Mouse (Mus musculus): ENCODE data around the gene Xylt1. TPM values are rescaled to one million over a fixed set of nuclear protein-coding genes. Genes with fewer than 3 reads are reported as not detected.

The Xylt1 gene
- total and polyA plus RNA-seq, 3 experiments: 9.0 to 13.3 TPM; not detected in 1

- Histone ChIP-seq H3K27me3 (ENCODE audit: control insufficient read depth in 1 of 2, insufficient read depth in 2 of 2, low read length in 2 of 2) (no peaks in the 10 kb centered on the region), H3K79me2 (ENCODE audit: control insufficient read depth, insufficient read depth, low read length, poor library complexity) (no peaks in the 10 kb centered on the region), H3K9ac (ENCODE audit: control insufficient read depth, low read depth, low read length, poor library complexity, severe bottlenecking) (no peak overlapping the region), H3K36me3 (ENCODE audit: control insufficient read depth in 1 of 2, insufficient read depth in 2 of 2, low read length in 2 of 2) (peaks cover 0 to 6% of the 10 kb centered on the region in 2 experiments; a peak in 3 of 4 replicates), H3K9me3 (replicated peaks; ENCODE audit: insufficient read depth, low read length) (no peaks in the 10 kb centered on the region), H3K4me3 (ENCODE audit: control insufficient read depth in 1 of 2, insufficient read depth in 1 of 2, low read depth in 2 of 2, low read length in 2 of 2) (no peak overlapping the region), H3K27ac (ENCODE audit: control insufficient read depth, low read depth, low read length) (no peak overlapping the region), H3K4me1 (ENCODE audit: control insufficient read depth in 1 of 2, insufficient read depth in 2 of 2, low read length in 2 of 2) (no peaks in the 10 kb centered on the region; a peak in 1 of 4 replicates)
- no peak for DNase-seq (ENCODE audit: low read depth, low spot score)
- no peak for TF ChIP-seq TCF12 (IDR thresholded peaks at IDR 0.05; ENCODE audit: low read depth, low read length)
- TF ChIP-seq BHLHE40 (IDR thresholded peaks at IDR 0.05; ENCODE audit: borderline replicate concordance, low read depth, low read length): no peak
- no peak for TF ChIP-seq E2F4 (IDR thresholded peaks at IDR 0.05; ENCODE audit: borderline replicate concordance, low read depth, low read length)
- TF ChIP-seq ZMIZ1 (IDR thresholded peaks at IDR 0.05; ENCODE audit: low read depth, low read length): no peak
- no peak for TF ChIP-seq TAL1 (IDR thresholded peaks at IDR 0.05; ENCODE audit: low read length)
Observed at GRCm38 (mm10) chr7:117495751-117496150, 115.0 kb downstream of the Xylt1 start.

- H3K4me1 ChIP-seq (ENCODE audit: control insufficient read depth in 1 of 2, insufficient read depth in 2 of 2, low read length in 2 of 2): no peaks in the 10 kb centered on the region; a peak in 1 of 4 replicates
- no peak overlapping the region for H3K4me3 ChIP-seq (ENCODE audit: control insufficient read depth in 1 of 2, insufficient read depth in 1 of 2, low read depth in 2 of 2, low read length in 2 of 2)
- TF ChIP-seq NRF1 (IDR thresholded peaks at IDR 0.05; ENCODE audit: insufficient read depth, low read depth, low read length, poor library complexity, severe bottlenecking) (no peak), EP300 (IDR thresholded peaks at IDR 0.05; ENCODE audit: low read depth in 1 of 2, low read length in 2 of 2) (no peak), BHLHE40 (IDR thresholded peaks at IDR 0.05; ENCODE audit: borderline replicate concordance, low read depth, low read length) (no peak), TBP (IDR thresholded peaks at IDR 0.05; ENCODE audit: low read depth, low read length) (no peak), POLR2AphosphoS5 (IDR thresholded peaks at IDR 0.05; ENCODE audit: borderline replicate concordance, low read depth, low read length) (no peak), ZNF384 (IDR thresholded peaks at IDR 0.05; ENCODE audit: low read depth, low read length) (no peak), GATA1 (IDR thresholded peaks at IDR 0.05; ENCODE audit: low read depth, low read length) (no peak), ETS1 (IDR thresholded peaks at IDR 0.05; ENCODE audit: low read depth, low read length) (no peak), MAFK (IDR thresholded peaks at IDR 0.05; ENCODE audit: borderline replicate concordance, low read depth, low read length) (no peak), MAZ (IDR thresholded peaks at IDR 0.05; ENCODE audit: low read depth, low read length) (no peak), RAD21 (IDR thresholded peaks at IDR 0.05; ENCODE audit: low read depth, low read length) (no peak), USF2 (IDR thresholded peaks at IDR 0.05; ENCODE audit: borderline replicate concordance in 1 of 2, insufficient read depth in 1 of 2, low read depth in 1 of 2, low read length in 2 of 2) (no peak), ELF1 (IDR thresholded peaks at IDR 0.05; ENCODE audit: low read depth, low read length) (no peak), ZKSCAN1 (IDR thresholded peaks at IDR 0.05; ENCODE audit: low read depth, low read length) (no peak), CHD2 (IDR thresholded peaks at IDR 0.05; ENCODE audit: low read length) (no peak), GABPA (IDR thresholded peaks at IDR 0.05; ENCODE audit: low read depth, low read length) (no peak)
- H3K36me3 ChIP-seq (ENCODE audit: control insufficient read depth in 1 of 2, insufficient read depth in 2 of 2, low read length in 2 of 2): no peaks in the 10 kb centered on the region; a peak in 3 of 4 replicates
- peaks cover 1% of the 10 kb centered on the region; the same call in 1 of the 2 replicates for H3K79me2 ChIP-seq (ENCODE audit: control insufficient read depth, insufficient read depth, low read length, poor library complexity)
- H3K9ac ChIP-seq (ENCODE audit: control insufficient read depth, low read depth, low read length, poor library complexity, severe bottlenecking): no peak overlapping the region
- no peak for DNase-seq (ENCODE audit: low read depth, low spot score)
- no peaks in the 10 kb centered on the region for H3K27me3 ChIP-seq (ENCODE audit: control insufficient read depth in 1 of 2, insufficient read depth in 2 of 2, low read length in 2 of 2)
- no peak overlapping the region for H3K27ac ChIP-seq (ENCODE audit: control insufficient read depth, low read depth, low read length)
- H3K9me3 ChIP-seq (replicated peaks; ENCODE audit: insufficient read depth, low read length): no peaks in the 10 kb centered on the region
Observed at GRCm38 (mm10) chr7:117498173-117498572, 117.4 kb downstream of the Xylt1 start.

Measured in MEL (cell line).